Mouse (Mus musculus) C3H10T1/2 (cell line): ENCODE results near the gene A730015C16Rik. TPM values are rescaled to one million over a fixed set of nuclear protein-coding genes. Genes with fewer than 3 reads are reported as not detected.

Source experiments
- polyA plus RNA-seq, 2 experiments: library from polyadenylated mRNA; unstranded; fragments of >200 nt; fragmentation: generic; extraction: Trizol; gene quantifications; one replicate each; pipeline ENCODE4 v1.2.1; 2012; ENCODE audit warnings: missing spikeins in 2 of 2

A730015C16Rik gene
- under 1 TPM; 0.05 to 0.15 TPM for polyA plus RNA-seq

DNA sequence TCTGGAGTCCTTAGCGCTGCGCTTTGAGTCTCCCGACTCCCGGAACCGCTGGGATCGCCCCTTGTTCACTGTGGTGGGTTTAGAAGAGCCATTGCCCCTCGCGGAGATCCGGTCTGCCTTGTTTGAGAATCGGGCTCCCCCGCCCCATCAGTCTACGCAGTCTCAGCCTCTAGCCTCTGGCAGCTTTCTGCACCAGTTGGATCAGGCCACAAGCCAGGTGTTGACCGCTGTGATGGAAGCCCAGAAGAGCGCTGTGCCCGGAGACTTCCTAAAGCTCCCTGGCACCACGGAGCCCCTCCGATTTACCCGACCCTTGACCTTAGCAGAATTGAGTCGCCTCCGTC lies at the start of gene A730015C16Rik:
A730015C16Rik (minus strand) TSS at position 115 of the 344 bp plus-strand sequence.

GRCm38 (mm10) chr4:108878963-108879822 lies 30.8 kb upstream of the A730015C16Rik start, which contains the start of gene Rab3b:
Gene Rab3b, plus strand, starts transcription at chr4:108879063.

DNA sequence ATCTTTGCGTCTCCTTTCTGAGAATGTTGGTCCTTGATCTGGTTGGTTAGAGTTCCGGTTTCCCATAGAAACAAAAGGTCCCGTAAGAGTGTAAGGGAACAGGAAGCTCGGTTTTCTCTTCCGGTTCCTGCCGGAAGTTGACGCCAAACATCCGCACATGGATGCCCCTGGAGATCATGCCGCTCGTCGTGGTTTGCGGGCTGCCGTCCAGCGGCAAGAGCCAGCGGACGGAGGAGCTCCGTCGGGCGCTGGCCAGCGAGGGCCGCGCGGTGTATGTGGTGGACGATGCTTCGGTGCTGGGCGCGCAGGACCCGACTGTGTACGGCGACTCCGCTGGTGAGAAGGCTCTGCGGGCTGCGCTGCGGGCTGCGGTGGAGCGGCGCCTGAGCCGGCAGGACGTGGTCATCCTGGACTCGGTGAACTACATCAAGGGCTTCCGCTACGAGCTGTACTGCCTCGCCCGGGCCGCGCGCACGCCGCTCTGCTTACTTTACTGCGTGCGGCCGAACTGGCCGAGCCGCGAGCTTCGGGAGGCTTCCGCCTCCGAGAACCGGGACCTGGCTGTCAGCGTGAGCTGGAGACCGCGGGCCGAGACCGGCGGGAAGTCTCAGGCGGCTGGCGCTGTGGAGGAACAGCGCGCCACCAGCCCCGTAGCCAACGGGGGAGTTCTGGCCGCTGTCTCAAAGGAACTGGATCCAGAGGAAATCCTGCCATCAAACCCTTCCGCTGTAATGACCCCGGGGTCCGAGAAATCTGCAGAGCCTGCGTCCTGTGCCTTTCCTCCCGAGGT lies 509 bp downstream of the A730015C16Rik start, which contains the start of gene Kti12:
Kti12 (plus strand) TSS at position 71 of the 790 bp plus-strand sequence.

DNA sequence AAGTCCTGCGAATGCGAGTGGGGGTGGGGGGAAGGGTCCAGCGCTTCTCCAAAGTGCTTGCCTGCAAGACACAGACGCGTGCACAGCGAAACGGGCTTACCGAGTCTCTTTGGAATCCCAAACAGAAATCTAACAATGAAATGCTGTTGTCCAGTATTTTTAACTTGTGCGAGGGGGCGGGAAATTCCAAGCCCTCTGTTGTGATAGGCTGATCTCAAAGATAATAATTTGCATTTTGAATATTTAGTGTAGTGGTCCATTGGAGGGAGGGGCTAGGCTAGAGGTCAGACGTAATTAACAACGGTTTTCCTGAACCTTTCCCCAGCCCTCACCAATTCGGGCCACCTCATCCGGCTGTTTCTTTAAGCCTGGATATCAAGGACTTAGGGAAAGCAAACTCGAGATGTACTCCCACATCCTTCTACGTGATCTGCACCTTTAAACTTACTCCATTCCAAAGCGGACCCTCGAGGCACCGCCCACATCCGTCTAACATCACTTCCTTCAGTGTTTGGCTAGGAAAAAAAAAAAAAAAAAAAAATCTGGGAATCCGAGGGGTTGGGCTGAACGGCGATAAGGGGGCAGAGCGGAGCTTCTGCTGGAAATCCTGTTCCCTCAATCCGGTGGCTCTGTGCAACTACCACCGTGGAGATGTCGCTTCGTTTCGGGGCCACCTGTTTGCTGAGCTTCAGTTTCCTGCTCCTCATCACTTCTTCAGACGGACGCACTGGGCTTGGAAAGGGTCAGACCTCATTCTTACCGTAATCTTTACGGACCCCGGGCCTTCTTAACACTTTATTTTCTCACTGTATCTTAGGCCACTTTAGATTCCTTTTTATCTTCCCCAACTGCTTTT lies 14.1 kb downstream of the A730015C16Rik start, which contains the start of gene Txndc12:
Txndc12 (plus strand) TSS at position 487 of the 856 bp plus-strand sequence.

GRCm38 (mm10) chr4:108832916-108833827 lies 15.2 kb downstream of the A730015C16Rik start, which contains the start of gene Btf3l4:
Gene Btf3l4, minus strand, starts transcription at chr4:108833614.

Other genes with a start within 250 kb of the A730015C16Rik start
- 10 to 100 TPM; 17.8 to 26.4 TPM for gene Cc2d1b, start 228.7 kb downstream of the A730015C16Rik start, polyA plus RNA-seq
- under 1 TPM; 0.01 to 0.07 TPM for gene 3110021N24Rik, start 129.0 kb downstream of the A730015C16Rik start, polyA plus RNA-seq
- gene Zfyve9, start 67.8 kb downstream of the A730015C16Rik start, polyA plus RNA-seq, result 1 to 10 TPM in 1 of 2 experiments, under 1 TPM in 1; 0.50 to 7.1 TPM
- gene Btf3l4, start 15.0 kb downstream of the A730015C16Rik start, polyA plus RNA-seq, result 10 to 100 TPM in 1 of 2 experiments, 1 to 10 TPM in 1; 5.4 to 34.6 TPM
- gene Txndc12, start 14.0 kb downstream of the A730015C16Rik start, polyA plus RNA-seq, result 100 to 1,000 TPM in 1 of 2 experiments, 10 to 100 TPM in 1; 18.8 to 108 TPM
- gene Kti12, start 834 bp downstream of the A730015C16Rik start, polyA plus RNA-seq, result 10 to 100 TPM; 14.7 to 20.0 TPM
- under 1 TPM in 1 of 2 experiments, not detected in 1; 0.13 TPM for gene Rab3b, start 30.4 kb upstream of the A730015C16Rik start, polyA plus RNA-seq
- 10 to 100 TPM in 1 of 2 experiments, 1 to 10 TPM in 1; 5.9 to 35.4 TPM for gene Nrd1, start 152.0 kb upstream of the A730015C16Rik start, polyA plus RNA-seq